Mouse (Mus musculus): ENCODE data around the gene Sema4g. TPM values are rescaled to one million over a fixed set of nuclear protein-coding genes. Genes with fewer than 3 reads are reported as not detected.
"Not testable (repeated sequence)": the region's sequence is repeated elsewhere in the genome, so short reads cannot be mapped to it uniquely, and the experiment has no call there.

Sema4g gene
- polyA plus RNA-seq, 1 experiment, result 11.2 TPM

DNA sequence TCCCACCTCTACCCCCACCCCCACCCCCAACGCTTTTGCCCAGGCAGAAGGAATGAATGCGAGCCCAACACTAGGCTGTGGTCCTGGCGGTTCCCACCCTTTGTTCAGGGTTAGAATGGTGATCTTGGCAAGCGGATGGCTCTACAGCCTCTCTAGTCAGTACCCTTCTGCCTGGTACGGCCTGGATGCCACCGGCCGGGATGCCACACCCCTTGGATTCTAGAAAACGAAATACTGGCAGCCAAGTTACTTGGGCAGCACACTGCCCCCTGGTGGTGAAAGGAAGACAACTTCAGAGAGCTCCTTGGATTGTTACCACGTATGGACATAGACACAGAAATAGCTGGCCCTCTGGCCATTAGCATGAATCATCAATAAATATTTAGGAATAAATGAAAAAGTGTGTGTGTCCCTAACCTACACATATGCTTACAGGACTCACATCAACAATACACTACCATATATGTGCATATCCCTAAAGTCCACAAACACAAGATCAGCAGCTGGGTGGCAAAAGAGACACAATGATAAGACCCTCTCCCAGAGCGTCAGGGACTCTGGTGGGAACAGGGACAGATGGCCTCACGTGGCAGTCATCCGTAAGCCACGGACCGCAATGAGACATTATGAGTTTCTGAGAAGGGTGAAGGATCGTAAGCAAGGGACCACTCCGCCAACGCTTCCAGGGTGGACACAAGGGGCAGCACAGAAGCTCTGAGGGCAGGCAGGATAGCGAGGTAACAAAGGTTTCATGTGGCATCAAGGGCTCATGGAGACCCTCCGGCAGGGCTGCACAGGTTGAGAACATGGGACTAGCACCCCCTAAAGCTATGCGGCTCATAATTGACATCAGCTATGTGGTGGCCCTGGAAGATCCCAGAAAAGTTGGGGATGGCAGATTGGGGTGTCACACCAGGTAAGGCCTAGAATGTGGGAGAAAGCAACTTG is 42.1 kb downstream of the Sema4g start:
- Histone ChIP-seq H3K4me3 (ENCODE audit: control insufficient read depth, low read depth, low read length) (no peak overlapping the region), H3K27ac (ENCODE audit: control insufficient read depth, insufficient read depth, low read depth, low read length) (no peak overlapping the region), H3K36me3 (ENCODE audit: control insufficient read depth, insufficient read depth, low read length) (no peaks in the 10 kb centered on the region), H3K4me1 (ENCODE audit: control insufficient read depth, insufficient read depth, low read length) (peaks cover 16% of the 10 kb centered on the region), H3K27me3 (ENCODE audit: control insufficient read depth, insufficient read depth, low read length) (no peaks in the 10 kb centered on the region)
- TF ChIP-seq POLR2A (IDR thresholded peaks at IDR 0.05; ENCODE audit: control insufficient read depth, low read depth, low read length), result no peak
- peak; percentile 66; the same call in 1 of the 2 replicates for TF ChIP-seq CTCF (IDR thresholded peaks at IDR 0.05; ENCODE audit: control insufficient read depth, insufficient read depth, insufficient replicate concordance, low read depth, low read length)

DNA sequence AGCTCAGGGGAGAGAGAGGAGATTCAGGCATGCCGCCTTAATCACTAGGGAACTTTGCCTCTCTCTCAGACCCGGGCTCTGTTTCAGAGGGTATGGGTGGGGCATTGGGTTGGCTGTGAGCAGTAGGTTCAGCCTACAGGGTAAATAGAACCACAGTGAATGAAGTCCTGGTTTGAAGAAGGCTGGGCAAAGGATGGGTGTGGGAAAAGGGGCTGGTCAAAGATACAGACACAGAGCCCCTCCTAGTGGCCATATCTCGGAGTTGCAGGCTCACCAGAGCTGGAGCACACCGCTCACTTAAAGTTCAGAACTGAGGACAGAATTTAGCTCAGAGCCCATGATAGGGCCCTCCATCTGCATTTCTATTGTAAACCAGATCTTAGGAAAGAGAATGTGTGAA is 42.9 kb downstream of the Sema4g start:
- Histone ChIP-seq H3K27me3 (ENCODE audit: control insufficient read depth, insufficient read depth, low read length) (no peaks in the 10 kb centered on the region), H3K27ac (ENCODE audit: control insufficient read depth, insufficient read depth, low read depth, low read length) (no peak overlapping the region), H3K36me3 (ENCODE audit: control insufficient read depth, insufficient read depth, low read length) (no peaks in the 10 kb centered on the region), H3K4me3 (ENCODE audit: control insufficient read depth, low read depth, low read length) (no peak overlapping the region), H3K4me1 (ENCODE audit: control insufficient read depth, insufficient read depth, low read length) (peaks cover 12% of the 10 kb centered on the region)
- peak; percentile 75; the same call in 1 of the 2 replicates for TF ChIP-seq CTCF (IDR thresholded peaks at IDR 0.05; ENCODE audit: control insufficient read depth, insufficient read depth, insufficient replicate concordance, low read depth, low read length)
- TF ChIP-seq POLR2A (IDR thresholded peaks at IDR 0.05; ENCODE audit: control insufficient read depth, low read depth, low read length), result no peak

DNA sequence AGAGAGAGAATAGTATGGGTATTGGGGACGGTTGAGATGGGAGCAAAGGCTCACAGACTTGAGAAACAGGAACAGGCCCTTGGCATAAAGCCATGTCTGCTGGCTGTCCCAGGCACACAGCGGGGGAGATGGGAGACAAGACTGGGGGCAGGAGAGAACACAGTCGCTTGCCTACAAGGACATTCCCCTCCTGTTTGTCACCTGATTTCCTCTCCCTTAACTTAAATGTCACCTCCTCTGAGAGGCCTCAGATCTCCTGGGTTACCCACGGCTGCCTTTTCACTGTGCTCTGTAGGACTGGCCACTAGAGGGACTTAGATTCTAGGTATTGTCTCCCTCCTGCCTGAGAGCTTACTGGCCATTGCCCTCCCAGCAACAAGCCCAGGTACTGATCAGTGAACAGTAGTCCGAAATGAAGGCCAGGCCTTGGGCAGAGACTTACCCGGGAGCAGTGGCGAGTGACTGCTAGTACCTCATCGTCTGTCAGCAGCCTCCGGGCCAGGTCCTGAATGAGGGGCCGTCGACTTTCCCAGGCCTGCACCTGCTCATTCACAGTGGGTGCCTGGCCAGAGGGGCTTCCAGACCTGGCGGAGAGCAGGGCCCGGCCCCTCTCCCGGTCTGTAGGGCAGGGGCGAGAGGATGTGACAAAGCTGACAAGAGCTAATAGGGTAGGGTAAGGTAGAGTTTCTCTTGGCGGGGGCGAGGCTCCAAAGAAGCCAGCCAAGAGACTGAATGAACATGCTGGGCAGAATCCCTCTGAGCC is 43.9 kb downstream of the Sema4g start:
- Histone ChIP-seq H3K36me3 (ENCODE audit: control insufficient read depth, insufficient read depth, low read length) (no peaks in the 10 kb centered on the region), H3K27me3 (ENCODE audit: control insufficient read depth, insufficient read depth, low read length) (no peaks in the 10 kb centered on the region), H3K4me1 (ENCODE audit: control insufficient read depth, insufficient read depth, low read length) (peaks cover 12% of the 10 kb centered on the region), H3K4me3 (ENCODE audit: control insufficient read depth, low read depth, low read length) (no peak overlapping the region), H3K27ac (ENCODE audit: control insufficient read depth, insufficient read depth, low read depth, low read length) (no peak overlapping the region)
- TF ChIP-seq CTCF (IDR thresholded peaks at IDR 0.05; ENCODE audit: control insufficient read depth, insufficient read depth, insufficient replicate concordance, low read depth, low read length), result peak; percentile 29; the same call in 1 of the 2 replicates
- no peak for TF ChIP-seq POLR2A (IDR thresholded peaks at IDR 0.05; ENCODE audit: control insufficient read depth, low read depth, low read length)

DNA sequence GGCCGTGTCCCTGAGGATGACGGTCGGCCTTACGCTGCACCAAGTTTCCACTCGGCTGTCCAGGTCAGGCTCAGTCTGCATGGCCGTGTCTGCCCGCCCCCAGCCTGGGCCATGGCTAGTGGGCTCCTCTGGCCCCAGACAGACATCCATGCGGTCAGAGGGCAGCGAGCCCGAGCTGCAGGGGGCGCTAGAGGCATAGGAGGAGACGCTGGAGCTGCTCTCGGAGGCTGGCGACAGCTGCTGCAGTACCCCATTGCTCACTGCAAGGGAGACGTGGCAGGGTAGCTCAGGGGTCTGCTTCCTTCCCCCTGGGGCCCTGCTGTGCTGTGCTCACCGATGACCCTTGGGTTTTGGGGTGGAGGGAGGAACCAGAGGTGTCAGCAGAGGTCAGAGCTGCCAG is 48.0 kb downstream of the Sema4g start:
- no peaks in the 10 kb centered on the region for H3K27me3 ChIP-seq (ENCODE audit: control insufficient read depth, insufficient read depth, low read length)
- no peak overlapping the region for H3K4me3 ChIP-seq (ENCODE audit: control insufficient read depth, low read depth, low read length)
- no peak overlapping the region for H3K27ac ChIP-seq (ENCODE audit: control insufficient read depth, insufficient read depth, low read depth, low read length)
- no peaks in the 10 kb centered on the region for H3K36me3 ChIP-seq (ENCODE audit: control insufficient read depth, insufficient read depth, low read length)
- H3K4me1 ChIP-seq (ENCODE audit: control insufficient read depth, insufficient read depth, low read length), result peaks cover 7% of the 10 kb centered on the region; the same call in 1 of the 2 replicates
- no peak for TF ChIP-seq POLR2A (IDR thresholded peaks at IDR 0.05; ENCODE audit: control insufficient read depth, low read depth, low read length)
- peak; percentile 56; the same call in 1 of the 2 replicates for TF ChIP-seq CTCF (IDR thresholded peaks at IDR 0.05; ENCODE audit: control insufficient read depth, insufficient read depth, insufficient replicate concordance, low read depth, low read length)

DNA sequence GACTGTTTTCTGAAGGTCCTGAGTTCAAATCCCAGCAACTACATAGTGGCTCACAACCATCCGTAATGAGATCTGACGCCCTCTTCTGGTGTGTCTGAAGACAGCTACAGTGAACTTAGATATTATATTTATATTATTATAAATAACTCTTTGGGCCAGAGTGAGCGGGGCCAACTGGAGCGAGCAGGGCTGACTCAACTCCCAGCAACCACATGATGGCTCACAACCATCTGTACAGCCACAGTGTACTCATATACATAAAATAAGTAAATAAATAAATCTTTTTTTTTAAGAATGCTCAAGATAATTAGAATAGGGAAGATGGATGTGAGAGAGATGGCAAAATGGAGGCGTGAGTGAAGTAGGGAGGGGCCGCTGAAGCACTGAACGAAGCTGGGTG is 49.3 kb downstream of the Sema4g start:
- not testable (repeated sequence) for H3K27me3 ChIP-seq (ENCODE audit: control insufficient read depth, insufficient read depth, low read length); H3K36me3 ChIP-seq (ENCODE audit: control insufficient read depth, insufficient read depth, low read length); H3K4me1 ChIP-seq (ENCODE audit: control insufficient read depth, insufficient read depth, low read length); H3K4me3 ChIP-seq (ENCODE audit: control insufficient read depth, low read depth, low read length); H3K27ac ChIP-seq (ENCODE audit: control insufficient read depth, insufficient read depth, low read depth, low read length)

DNA sequence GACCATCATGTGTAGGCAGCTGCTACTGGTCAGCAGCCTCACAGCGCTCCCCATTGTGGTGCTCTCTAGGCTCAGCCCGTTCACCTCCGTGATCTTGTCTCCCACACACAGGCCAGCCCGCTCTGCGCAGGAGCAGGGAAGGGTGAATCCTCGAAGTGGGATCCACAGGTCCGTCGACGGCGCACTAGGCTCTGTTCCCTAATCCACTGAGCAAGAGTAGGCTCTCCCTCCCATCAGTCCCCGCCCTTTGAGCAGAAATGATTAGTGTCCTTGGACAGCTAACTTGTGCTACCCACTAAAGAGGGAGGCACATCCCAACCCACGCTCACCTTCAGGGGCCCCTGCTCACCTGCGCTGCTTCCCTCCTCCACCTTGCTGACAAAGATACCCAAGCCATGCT is 51.3 kb downstream of the Sema4g start:
- peaks cover 7% of the 10 kb centered on the region; the same call in 1 of the 2 replicates for H3K4me1 ChIP-seq (ENCODE audit: control insufficient read depth, insufficient read depth, low read length)
- H3K4me3 ChIP-seq (ENCODE audit: control insufficient read depth, low read depth, low read length), result no peak overlapping the region
- TF ChIP-seq CTCF (IDR thresholded peaks at IDR 0.05; ENCODE audit: control insufficient read depth, insufficient read depth, insufficient replicate concordance, low read depth, low read length) (no peak), POLR2A (IDR thresholded peaks at IDR 0.05; ENCODE audit: control insufficient read depth, low read depth, low read length) (no peak)
- H3K27ac ChIP-seq (ENCODE audit: control insufficient read depth, insufficient read depth, low read depth, low read length), result no peak overlapping the region
- no peaks in the 10 kb centered on the region for H3K27me3 ChIP-seq (ENCODE audit: control insufficient read depth, insufficient read depth, low read length)
- no peaks in the 10 kb centered on the region for H3K36me3 ChIP-seq (ENCODE audit: control insufficient read depth, insufficient read depth, low read length)

DNA sequence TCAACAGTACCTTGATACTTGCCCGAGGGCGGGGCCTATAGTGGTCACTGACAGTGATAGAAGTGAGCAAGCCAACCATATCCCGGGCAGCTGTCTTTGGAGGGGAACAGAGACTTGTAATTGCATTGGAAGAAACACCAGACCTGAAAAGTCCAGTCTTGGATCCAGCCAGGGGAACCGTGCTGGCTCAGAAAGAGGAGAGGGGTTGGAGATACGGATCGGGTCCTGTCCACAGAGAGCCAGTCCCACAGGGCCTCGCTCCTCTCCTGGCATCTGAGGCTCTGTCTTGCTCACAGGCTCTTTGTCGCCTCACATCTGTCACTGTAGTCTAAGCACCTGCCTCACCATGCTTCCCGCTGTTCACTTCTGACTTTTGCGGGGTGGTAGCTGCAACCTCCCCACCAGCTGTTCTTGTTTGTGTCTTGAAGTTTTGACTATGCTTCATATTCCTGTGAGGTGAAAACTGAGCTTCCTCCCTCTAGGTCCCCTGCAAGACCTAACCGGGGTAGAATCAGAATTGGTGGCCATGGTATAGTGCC is 55.6 kb downstream of the Sema4g start:
- H3K27ac ChIP-seq (ENCODE audit: control insufficient read depth, insufficient read depth, low read depth, low read length), result no peak overlapping the region
- H3K4me1 ChIP-seq (ENCODE audit: control insufficient read depth, insufficient read depth, low read length), result peaks cover 32% of the 10 kb centered on the region
- no peaks in the 10 kb centered on the region for H3K36me3 ChIP-seq (ENCODE audit: control insufficient read depth, insufficient read depth, low read length)
- no peak for TF ChIP-seq CTCF (IDR thresholded peaks at IDR 0.05; ENCODE audit: control insufficient read depth, insufficient read depth, insufficient replicate concordance, low read depth, low read length)
- TF ChIP-seq POLR2A (IDR thresholded peaks at IDR 0.05; ENCODE audit: control insufficient read depth, low read depth, low read length), result no peak
- H3K4me3 ChIP-seq (ENCODE audit: control insufficient read depth, low read depth, low read length), result no peak overlapping the region
- H3K27me3 ChIP-seq (ENCODE audit: control insufficient read depth, insufficient read depth, low read length), result no peaks in the 10 kb centered on the region
